Mouse (Mus musculus): Measurements from ENCODE around the gene Dld.

- TF ChIP-seq CTCF (IDR thresholded peaks at IDR 0.05) (no peak), EP300 (IDR thresholded peaks at IDR 0.05) (no peak)
These were observed 55.7 kb downstream of the Dld start for GRCm38 (mm10) chr12:31295505-31295904.

Data from lung, postnatal 0 days (tissue).